Mouse (Mus musculus) erythroblast, embryonic 14.5 days (primary cell): ENCODE measurements around the gene Slc2a2.

Experiments
- GATA1 ChIP-seq: IDR thresholded peaks from 2 replicates; pipeline ENCODE4 v1.6.1; 2012; ENCODE audit warnings: low read length, inconsistent platforms, mixed read lengths
- TAL1 ChIP-seq: IDR thresholded peaks from 3 replicates; pipeline ENCODE4 v1.6.1; 2012; ENCODE audit warnings: low read length, inconsistent platforms, mixed read lengths

- TF ChIP-seq TAL1, result no peak
- TF ChIP-seq GATA1, result no peak
Observed at GRCm38 (mm10) chr3:28653043-28653442, 44.7 kb upstream of the Slc2a2 start.
